Mouse (Mus musculus): ENCODE results near the gene Ube4b. TPM values are rescaled to one million over a fixed set of nuclear protein-coding genes. Genes with fewer than 3 reads are reported as not detected.

Ube4b gene
- total and polyA plus RNA-seq, 2 experiments from 2014 or later: 47.6 to 93.3 TPM

- Histone ChIP-seq H3K9ac (no peak overlapping the region), H3K9me3 (ENCODE audit: low read length) (no peaks in the 10 kb centered on the region), H3K27me3 (ENCODE audit: insufficient read depth, low read length) (no peaks in the 10 kb centered on the region), H3K27ac (ENCODE audit: low read depth, low read length) (no peak overlapping the region), H3K4me2 (ENCODE audit: low read depth) (no peak overlapping the region), H3K4me1 (ENCODE audit: insufficient read depth) (no peaks in the 10 kb centered on the region), H3K36me3 (ENCODE audit: insufficient read depth) (no peaks in the 10 kb centered on the region), H3K4me3 (ENCODE audit: low read depth, low read length) (no peak overlapping the region)
- no peak for TF ChIP-seq CTCF (IDR thresholded peaks at IDR 0.05; ENCODE audit: low read depth)
- no peak for ATAC-seq
- DNase-seq: no peak
- 90% methylated on average over 3 of the region's 3 CpGs for WGBS
These were observed 143.5 kb downstream of the Ube4b start for GRCm38 (mm10) chr4:149283018-149283417.

- H3K27ac ChIP-seq (ENCODE audit: low read depth, low read length): no peak overlapping the region
- no peak for TF ChIP-seq CTCF (IDR thresholded peaks at IDR 0.05; ENCODE audit: low read depth)
- DNase-seq: no peak
These were observed 144.4 kb downstream of the Ube4b start for GRCm38 (mm10) chr4:149282025-149282738.

More at GRCm38 (mm10) chr4:149282025-149282738, 144.4 kb downstream of the Ube4b start:
- Histone ChIP-seq H3K36me3 (ENCODE audit: insufficient read depth) (no peaks in the 10 kb centered on the region), H3K27me3 (ENCODE audit: insufficient read depth, low read length) (no peaks in the 10 kb centered on the region), H3K4me2 (ENCODE audit: low read depth) (no peak overlapping the region), H3K4me3 (ENCODE audit: low read depth, low read length) (no peak overlapping the region), H3K4me1 (ENCODE audit: insufficient read depth) (peaks cover 5% of the 10 kb centered on the region; the same call in 1 of the 2 replicates), H3K9me3 (ENCODE audit: low read length) (no peaks in the 10 kb centered on the region), H3K9ac (no peak overlapping the region)
- ATAC-seq: no peak
- WGBS: 69% methylated on average over 7 of the region's 7 CpGs

Other genes with a start within 250 kb of the Ube4b start
- 209 and 270 TPM in 2 replicates for gene Kif1b, start 119.1 kb downstream of the Ube4b start, total RNA-seq (2014; rRNA removed)
- gene Kif1b, start 119.1 kb downstream of the Ube4b start, polyA plus RNA-seq (2015; fragmentation: Nextera tagmentation; extraction: Ambion mirVana): 139 and 202 TPM in 2 replicates
- not detected in 2 replicates for gene Rbp7, start 28.2 kb upstream of the Ube4b start, total RNA-seq (2014; rRNA removed)
- gene Rbp7, start 28.2 kb upstream of the Ube4b start, polyA plus RNA-seq (2015; fragmentation: Nextera tagmentation; extraction: Ambion mirVana): 0.30 and 0.49 TPM in 2 replicates
- not detected in 2 replicates for gene Tmem274, start 50.6 kb upstream of the Ube4b start, total RNA-seq (2014; rRNA removed)
- gene Tmem274, start 50.6 kb upstream of the Ube4b start, polyA plus RNA-seq (2015; fragmentation: Nextera tagmentation; extraction: Ambion mirVana): not detected in 2 replicates
- gene Nmnat1, start 58.5 kb upstream of the Ube4b start, total RNA-seq (2014; rRNA removed): 3.6 and 6.5 TPM in 2 replicates
- gene Nmnat1, start 58.5 kb upstream of the Ube4b start, polyA plus RNA-seq (2015; fragmentation: Nextera tagmentation; extraction: Ambion mirVana): 4.8 and 6.4 TPM in 2 replicates
- 44.2 and 62.5 TPM in 2 replicates for gene Lzic, start 58.5 kb upstream of the Ube4b start, total RNA-seq (2014; rRNA removed)
- gene Lzic, start 58.5 kb upstream of the Ube4b start, polyA plus RNA-seq (2015; fragmentation: Nextera tagmentation; extraction: Ambion mirVana): 38.9 and 46.9 TPM in 2 replicates
- 98.6 and 105 TPM in 2 replicates for gene Ctnnbip1, start 91.5 kb upstream of the Ube4b start, total RNA-seq (2014; rRNA removed)
- 126 and 134 TPM in 2 replicates for gene Ctnnbip1, start 91.5 kb upstream of the Ube4b start, polyA plus RNA-seq (2015; fragmentation: Nextera tagmentation; extraction: Ambion mirVana)
- 367 and 451 TPM in 2 replicates for gene Clstn1, start 159.7 kb upstream of the Ube4b start, total RNA-seq (2014; rRNA removed)
- gene Clstn1, start 159.7 kb upstream of the Ube4b start, polyA plus RNA-seq (2015; fragmentation: Nextera tagmentation; extraction: Ambion mirVana): 142 and 179 TPM in 2 replicates